8 mouse cellular contexts compared by ENCODE assay signal in the genomic region with DNA sequence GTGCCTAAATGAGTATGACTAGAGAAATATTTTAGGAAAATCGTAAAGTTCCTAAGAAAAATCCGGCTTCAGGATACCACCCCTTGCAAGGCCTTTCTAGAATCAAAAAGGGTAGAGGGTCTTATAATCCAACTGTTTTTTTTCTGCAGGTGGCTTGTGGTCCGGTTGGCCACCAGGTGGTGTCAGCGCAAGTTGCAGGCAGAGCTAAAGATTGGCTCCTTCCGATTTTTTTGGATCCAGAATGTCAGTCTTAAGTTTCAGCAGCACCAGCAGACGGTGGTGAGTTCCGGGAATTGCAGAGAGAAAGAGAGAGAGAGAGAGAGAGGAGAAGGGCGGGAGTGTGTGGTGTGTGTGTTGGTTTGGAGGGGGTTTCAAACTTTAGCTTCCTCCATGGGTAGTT. TPM values are rescaled to one million over a fixed set of nuclear protein-coding genes. Genes with fewer than 3 reads are reported as not detected.
A peak's percentile ranks its signal among the peaks of the same experiment; 100 is the strongest.
DNase-seq lines count a peak whose midpoint lies in the region; ATAC-seq and TF ChIP-seq lines count a peak whose summit lies in the region.

No protein-coding gene starts in this region.

- intact Hi-C loops in heart, postnatal 25 days (cut with DNase I): no loop called here

- H3K9ac ChIP-seq in forebrain, embryonic 16.5 days (replicated peaks; ENCODE audit: low read depth, low read length): no peak overlapping the region

- H3K36me3 ChIP-seq in forebrain, embryonic 16.5 days (ENCODE audit: control insufficient read depth, insufficient read depth): peaks cover 14% of the 10 kb centered on the region
- peaks cover 45% of the 10 kb centered on the region for H3K36me3 ChIP-seq in hindbrain, embryonic 10.5 days

- peak overlapping the region; percentile 35 for H3K4me3 ChIP-seq in cerebellum, adult 2 months (replicated peaks; ENCODE audit: insufficient read depth, low read depth, low read length)
- H3K4me3 ChIP-seq in forebrain, embryonic 16.5 days (replicated peaks; ENCODE audit: low read length): peak overlapping the region; percentile 95
- peak overlapping the region; percentile 92 for H3K4me3 ChIP-seq in hindbrain, embryonic 10.5 days

- peak; percentile 91 for DNase-seq in heart, adult 11 months
- DNase-seq in heart, postnatal 25 days (ENCODE audit: low spot score): no peak
- DNase-seq in cerebellum, adult 2 months: peak; percentile 35 to 55
- peak; percentile 63 for DNase-seq in hindbrain, embryonic 10.5 days (ENCODE audit: low spot score)
- DNase-seq in left cerebral cortex, adult 11 months (ENCODE audit: low spot score): peak; percentile 32
- peak; percentile 74 for DNase-seq in lung, postnatal 36 days
- DNase-seq in right cerebral cortex, postnatal 10 days (ENCODE audit: low spot score in 2 of 2): peak; percentile 69 to 70

- no peaks in the 10 kb centered on the region for H3K27me3 ChIP-seq in cerebellum, adult 2 months (ENCODE audit: control insufficient read depth, insufficient read depth, low read length)
- H3K27me3 ChIP-seq in forebrain, embryonic 16.5 days (replicated peaks; ENCODE audit: control insufficient read depth, insufficient read depth, low read length): peaks cover 4% of the 10 kb centered on the region; the same call in 1 of the 2 replicates
- H3K27me3 ChIP-seq in hindbrain, embryonic 10.5 days (ENCODE audit: insufficient read depth, poor library complexity, severe bottlenecking): peaks cover 21% of the 10 kb centered on the region

- peak overlapping the region; percentile 87 for H3K4me2 ChIP-seq in forebrain, embryonic 16.5 days (ENCODE audit: low read length)

- WGBS in cerebellum, adult 2 months: 3% methylated on average over 8 of the region's 8 CpGs
- under 1% methylated on average over 8 of the region's 8 CpGs for WGBS in forebrain, embryonic 16.5 days
- WGBS in hindbrain, embryonic 10.5 days: 5% methylated on average over 8 of the region's 8 CpGs

- peak; percentile 51; the same call in 1 of the 2 replicates for TF ChIP-seq CTCF in cerebellum, adult 2 months (IDR thresholded peaks at IDR 0.05; ENCODE audit: borderline replicate concordance, insufficient read depth, low read depth, low read length)

- no peak overlapping the region for H3K27ac ChIP-seq in cerebellum, adult 2 months (ENCODE audit: insufficient read depth, low read length)
- no peak overlapping the region for H3K27ac ChIP-seq in forebrain, embryonic 16.5 days (ENCODE audit: low read length)
- H3K27ac ChIP-seq in hindbrain, embryonic 10.5 days: no peak overlapping the region

- ATAC-seq in forebrain, embryonic 16.5 days: no peak

- no peak for TF ChIP-seq POLR2A in cerebellum, adult 2 months (IDR thresholded peaks at IDR 0.05; ENCODE audit: borderline replicate concordance, insufficient read depth, low read length)

- H3K9me3 ChIP-seq in forebrain, embryonic 16.5 days (ENCODE audit: control insufficient read depth, low read length): no peaks in the 10 kb centered on the region
- H3K9me3 ChIP-seq in hindbrain, embryonic 10.5 days: no peaks in the 10 kb centered on the region

- no peaks in the 10 kb centered on the region; the same call in 1 of the 2 replicates for H3K4me1 ChIP-seq in cerebellum, adult 2 months (ENCODE audit: control insufficient read depth, insufficient read depth, low read length)
- peaks cover 13% of the 10 kb centered on the region for H3K4me1 ChIP-seq in forebrain, embryonic 16.5 days (replicated peaks; ENCODE audit: control insufficient read depth, insufficient read depth, low read length)
- H3K4me1 ChIP-seq in hindbrain, embryonic 10.5 days (replicated peaks): peaks cover 7% of the 10 kb centered on the region

RNA-seq across cellular contexts. Expression of a gene that starts 1.0 kb away (rescaled TPM):
- total RNA-seq in heart, postnatal 25 days (2021): 100 to 1,000 TPM; 190 to 210 TPM
- 112 and 118 TPM in 2 replicates for polyA plus RNA-seq in cerebellum, adult 2 months (2012; rRNA removed)
- 56.4 and 58.6 TPM in 2 replicates for polyA plus RNA-seq in forebrain, embryonic 16.5 days (2015; fragmentation: Nextera tagmentation; extraction: Ambion mirVana)
- 53.2 and 65.6 TPM in 2 replicates for polyA plus RNA-seq in hindbrain, embryonic 10.5 days (2016; fragmentation: Nextera tagmentation; extraction: Ambion mirVana)

RNA-seq across cellular contexts. Expression of a gene that starts 16.8 kb away (rescaled TPM):
- total RNA-seq in heart, postnatal 25 days (2021): 10 to 100 TPM; 26.9 to 28.1 TPM
- 48.8 and 50.3 TPM in 2 replicates for polyA plus RNA-seq in cerebellum, adult 2 months (2012; rRNA removed)
- 33.7 and 34.6 TPM in 2 replicates for polyA plus RNA-seq in forebrain, embryonic 16.5 days (2015; fragmentation: Nextera tagmentation; extraction: Ambion mirVana)
- polyA plus RNA-seq in hindbrain, embryonic 10.5 days (2016; fragmentation: Nextera tagmentation; extraction: Ambion mirVana): 35.0 and 36.3 TPM in 2 replicates

RNA-seq across cellular contexts. Expression of a gene that starts 17.0 kb away (rescaled TPM):
- total RNA-seq in heart, postnatal 25 days (2021): 10 to 100 TPM; 47.5 to 48.0 TPM
- polyA plus RNA-seq in cerebellum, adult 2 months (2012; rRNA removed): 121 and 124 TPM in 2 replicates
- 71.8 and 73.0 TPM in 2 replicates for polyA plus RNA-seq in forebrain, embryonic 16.5 days (2015; fragmentation: Nextera tagmentation; extraction: Ambion mirVana)
- 53.6 and 63.8 TPM in 2 replicates for polyA plus RNA-seq in hindbrain, embryonic 10.5 days (2016; fragmentation: Nextera tagmentation; extraction: Ambion mirVana)

RNA-seq across cellular contexts. Expression of a gene that starts 28.1 kb away (rescaled TPM):
- 1 to 10 TPM in 1 of 2 experiments, under 1 TPM in 1; 0.98 to 1.5 TPM for total RNA-seq in heart, postnatal 25 days (2021)
- polyA plus RNA-seq in cerebellum, adult 2 months (2012; rRNA removed): 2.6 and 2.9 TPM in 2 replicates
- polyA plus RNA-seq in forebrain, embryonic 16.5 days (2015; fragmentation: Nextera tagmentation; extraction: Ambion mirVana): not detected in 2 replicates
- polyA plus RNA-seq in hindbrain, embryonic 10.5 days (2016; fragmentation: Nextera tagmentation; extraction: Ambion mirVana): 0.52 and 0.93 TPM in 2 replicates

RNA-seq across cellular contexts. Expression of a gene that starts 38.8 kb away (rescaled TPM):
- under 1 TPM; 0.62 to 0.67 TPM for total RNA-seq in heart, postnatal 25 days (2021)
- polyA plus RNA-seq in cerebellum, adult 2 months (2012; rRNA removed): 17.6 and 19.0 TPM in 2 replicates
- 21.6 and 22.1 TPM in 2 replicates for polyA plus RNA-seq in forebrain, embryonic 16.5 days (2015; fragmentation: Nextera tagmentation; extraction: Ambion mirVana)
- polyA plus RNA-seq in hindbrain, embryonic 10.5 days (2016; fragmentation: Nextera tagmentation; extraction: Ambion mirVana): 53.2 and 62.7 TPM in 2 replicates

Comparison
In these comparisons a context has a peak if more than half of its experiments do, and no peak if none do; other contexts are left out.
1. H3K4me3 ChIP-seq: peak in every context shown above with its lines; median percentile 95 in forebrain, embryonic 16.5 days; 92 in hindbrain, embryonic 10.5 days; 35 in cerebellum, adult 2 months.